Mouse (Mus musculus) G1E (cell line): ENCODE measurements around the gene Grm6. TPM values are rescaled to one million over a fixed set of nuclear protein-coding genes. Genes with fewer than 3 reads are reported as not detected.

Experiments used
- ATAC-seq: 2 replicates; pipeline ENCODE4 v1.8.0; 2016; ENCODE audit warnings: mild to moderate bottlenecking; ENCODE audit not compliant: insufficient number of reproducible peaks, poor library complexity, low FRiP score, severe bottlenecking; ENCODE audit errors: extremely low read depth
- DNase-seq: peaks from one replicate; pipeline ENCODE4 v3.0.0; 2012; ENCODE audit warnings: low spot score
- H3K27me3 ChIP-seq: 2 replicates; pipeline ENCODE4 v1.6.1; 2012; ENCODE audit warnings: mild to moderate bottlenecking, low read length, inconsistent platforms; ENCODE audit not compliant: insufficient read depth
- H3K36me3 ChIP-seq: replicated peaks from 2 replicates; pipeline ENCODE3; 2012; ENCODE audit warnings: mild to moderate bottlenecking, inconsistent platforms
- H3K4me1 ChIP-seq: 2 replicates; pipeline ENCODE4 v1.6.1; 2012; ENCODE audit warnings: low read depth, low read length, inconsistent platforms, mixed read lengths; ENCODE audit not compliant: insufficient read depth
- H3K4me3 ChIP-seq: 2 replicates; pipeline ENCODE4 v1.5.1; 2012; ENCODE audit warnings: low read depth, mild to moderate bottlenecking, inconsistent platforms, low read length, moderate library complexity, mixed read lengths
- H3K9me3 ChIP-seq: replicated peaks from 2 replicates; pipeline ENCODE4 v1.6.1; 2012; ENCODE audit warnings: inconsistent platforms
- CTCF ChIP-seq: IDR thresholded peaks from 2 replicates; pipeline ENCODE4 v1.5.1; 2012; ENCODE audit warnings: low read depth, low read length, inconsistent platforms, mixed read lengths
- GATA1 ChIP-seq: IDR thresholded peaks from 2 replicates; pipeline ENCODE4 v1.6.1; 2012; ENCODE audit warnings: borderline replicate concordance, low read length, inconsistent platforms, mixed read lengths
- GATA2 ChIP-seq: IDR thresholded peaks from 2 replicates; pipeline ENCODE4 v1.6.1; 2012; ENCODE audit warnings: low read depth, low read length, inconsistent platforms, borderline replicate concordance
- POLR2AphosphoS5 ChIP-seq: IDR thresholded peaks from 2 replicates; pipeline ENCODE4 v1.6.1; 2012; ENCODE audit warnings: low read depth, low read length, inconsistent platforms; ENCODE audit not compliant: insufficient replicate concordance
- TAL1 ChIP-seq: conservative IDR thresholded peaks from 2 replicates; pipeline ENCODE4 v1.6.1; 2012; ENCODE audit warnings: low read depth, low read length, inconsistent platforms, mixed read lengths
- polyA plus RNA-seq: library from polyadenylated mRNA; stranded (reverse); fragments of >175 nt; gene quantifications from 2 replicates; pipeline ENCODE4 v1.2.3, GENCODE M21; 2012
- total RNA-seq, 2 experiments: library from RNA; stranded (forward) in 1 of 2; stranded (reverse) in 1 of 2; fragments of 200-1000 nt in 1 of 2; fragments of >200 nt in 1 of 2; fragmentation: Nextera tagmentation in 1 of 2; gene quantifications; 2 replicates each; pipeline ENCODE4 v1.2.3; 2014 to 2017

Grm6 gene
- total and polyA plus RNA-seq, 3 experiments: 0.01 to 0.05 TPM; not detected in 1

- ATAC-seq (no peak), DNase-seq (no peak)
- Histone ChIP-seq H3K36me3 (no peaks in the 10 kb centered on the region), H3K4me1 (no peaks in the 10 kb centered on the region), H3K4me3 (no peak overlapping the region), H3K9me3 (peaks cover 69% of the 10 kb centered on the region), H3K27me3 (no peaks in the 10 kb centered on the region)
- TF ChIP-seq GATA2 (no peak), GATA1 (no peak), CTCF (no peak), POLR2AphosphoS5 (no peak), TAL1 (no peak)
Observed at GRCm38 (mm10) chr11:50845951-50846350, 4.5 kb upstream of the Grm6 start.

- Histone ChIP-seq H3K4me1 (no peaks in the 10 kb centered on the region), H3K36me3 (no peaks in the 10 kb centered on the region), H3K9me3 (peaks cover 72% of the 10 kb centered on the region), H3K27me3 (no peaks in the 10 kb centered on the region), H3K4me3 (no peak overlapping the region)
- ATAC-seq: no peak
- DNase-seq: no peak
- TF ChIP-seq POLR2AphosphoS5 (no peak), GATA1 (no peak), CTCF (no peak), TAL1 (no peak), GATA2 (no peak)
Observed at GRCm38 (mm10) chr11:50847047-50847446, 3.4 kb upstream of the Grm6 start.

DNA sequence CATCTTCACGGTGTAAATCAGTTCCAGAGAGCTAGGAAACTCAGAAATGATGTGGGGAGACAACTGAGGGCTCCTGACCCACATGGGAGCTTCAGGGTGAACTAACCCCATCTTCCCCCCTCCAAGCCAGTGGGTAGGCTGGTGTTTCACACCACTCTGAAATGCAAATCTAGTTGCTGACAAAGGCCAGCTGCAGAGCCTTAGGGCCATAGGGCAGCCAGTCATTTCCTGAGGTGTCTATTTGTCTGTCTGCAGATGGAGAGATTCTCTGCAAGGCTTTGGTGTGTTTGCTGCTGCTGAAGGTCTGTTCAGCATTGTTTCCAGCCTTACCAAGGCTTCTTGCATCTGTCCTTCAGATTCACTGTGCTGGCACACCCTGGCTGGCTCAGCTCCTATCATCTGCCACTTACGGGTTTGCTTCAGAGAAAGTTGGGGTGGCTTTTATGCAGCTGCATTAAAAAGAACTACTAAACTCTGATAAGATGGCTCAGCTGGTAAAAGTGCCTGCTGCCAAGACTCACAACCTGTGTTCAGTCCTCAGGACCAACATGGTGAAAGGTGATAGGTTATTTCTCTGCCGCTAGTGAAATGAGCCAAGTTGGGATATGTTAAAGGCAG lies 1.9 kb upstream of the Grm6 start:
- no peak overlapping the region for H3K4me3 ChIP-seq
- DNase-seq: no peak

DNA sequence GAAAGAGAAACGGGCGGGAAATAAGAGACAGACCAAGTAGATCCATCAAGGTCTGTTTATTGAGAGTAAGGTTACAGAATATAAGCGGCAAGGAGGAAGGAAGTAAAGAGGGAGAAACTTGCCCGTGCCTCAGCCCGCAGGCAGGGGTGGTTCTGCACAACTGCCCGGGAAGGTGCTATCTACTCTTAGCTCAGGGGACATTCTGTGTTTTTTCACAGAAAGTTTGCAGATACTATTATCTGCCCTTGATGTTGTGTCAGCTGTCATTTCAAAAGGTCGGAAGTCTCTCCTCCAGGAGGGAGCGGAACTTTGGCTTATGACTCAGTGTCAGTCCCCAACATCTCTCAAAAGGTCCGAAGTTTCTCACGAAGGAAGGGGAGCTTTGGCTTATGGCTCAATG lies 1.2 kb upstream of the Grm6 start:
- no peaks in the 10 kb centered on the region for H3K36me3 ChIP-seq
- H3K9me3 ChIP-seq: peaks cover 87% of the 10 kb centered on the region
- DNase-seq: no peak
- H3K4me1 ChIP-seq: no peaks in the 10 kb centered on the region
- no peak for ATAC-seq
- TF ChIP-seq GATA2: no peak
- TF ChIP-seq CTCF: no peak
- TF ChIP-seq TAL1: no peak
- no peak for TF ChIP-seq GATA1
- no peak for TF ChIP-seq POLR2AphosphoS5
- H3K4me3 ChIP-seq: no peak overlapping the region
- H3K27me3 ChIP-seq: no peaks in the 10 kb centered on the region

More for the DNA sequence above, 1.9 kb upstream of the Grm6 start:
- no peak for TF ChIP-seq POLR2AphosphoS5
- no peak for TF ChIP-seq GATA1
- no peak for TF ChIP-seq CTCF
- TF ChIP-seq TAL1: no peak
- TF ChIP-seq GATA2: no peak
- no peak for ATAC-seq
- no peaks in the 10 kb centered on the region for H3K4me1 ChIP-seq
- H3K27me3 ChIP-seq: no peaks in the 10 kb centered on the region
- no peaks in the 10 kb centered on the region for H3K36me3 ChIP-seq
- H3K9me3 ChIP-seq: peaks cover 83% of the 10 kb centered on the region

- ATAC-seq: no peak
- no peaks in the 10 kb centered on the region for H3K27me3 ChIP-seq
- no peak for DNase-seq
- no peaks in the 10 kb centered on the region for H3K4me1 ChIP-seq
- H3K9me3 ChIP-seq: peaks cover 85% of the 10 kb centered on the region
- TF ChIP-seq CTCF (no peak), GATA2 (no peak), POLR2AphosphoS5 (no peak), TAL1 (no peak), GATA1 (no peak)
- H3K36me3 ChIP-seq: no peaks in the 10 kb centered on the region
- H3K4me3 ChIP-seq: peak overlapping the region; percentile 28; the same call in 1 of the 2 replicates
Observed at GRCm38 (mm10) chr11:50850989-50851601, 610 bp downstream of the Grm6 start.

GRCm38 (mm10) chr11:50878641-50879040 lies 28.2 kb downstream of the Grm6 start:
- no peak overlapping the region for H3K4me3 ChIP-seq
- no peaks in the 10 kb centered on the region for H3K36me3 ChIP-seq
- ATAC-seq (no peak), DNase-seq (no peak)
- no peaks in the 10 kb centered on the region for H3K4me1 ChIP-seq
- H3K27me3 ChIP-seq: no peaks in the 10 kb centered on the region
- TF ChIP-seq TAL1 (no peak), CTCF (no peak), GATA2 (no peak), GATA1 (no peak)
- peaks cover 40% of the 10 kb centered on the region for H3K9me3 ChIP-seq
